Mouse (Mus musculus) gonadal fat pad, adult 2 months (tissue): ENCODE measurements at regions not wholly inside any gene's neighbourhood (a gene's known extent, or its start where the extent isn't known, plus 50 kb on each side); places are given as distances from the start of the nearest gene placed in this dataset.
"Not testable (repeated sequence)": the region's sequence is repeated elsewhere in the genome, so short reads cannot be mapped to it uniquely, and the experiment has no call there.

ENCODE experiments used
- DNase-seq: peaks from one replicate; pipeline ENCODE4 v3.0.0-alpha.2; 2012; ENCODE audit warnings: low read depth

DNA sequence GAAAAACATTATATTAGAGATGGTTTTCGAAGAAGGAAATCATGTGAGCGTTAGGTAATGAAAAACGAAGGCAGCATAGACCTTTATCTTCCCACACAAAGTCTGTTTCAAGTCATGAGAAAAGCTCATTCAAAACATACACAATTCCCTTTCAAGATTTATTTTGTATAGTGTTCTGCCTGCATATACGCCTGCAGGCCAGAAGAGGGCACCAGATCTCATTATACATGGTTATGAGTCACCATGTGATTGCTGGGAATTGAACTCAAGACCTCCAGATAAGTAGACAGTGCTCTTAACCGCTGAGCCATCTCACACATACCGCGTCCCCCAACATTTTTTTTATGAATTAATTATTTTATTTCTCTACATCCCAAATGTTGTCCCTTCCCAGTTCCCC is 578.3 kb upstream of the Ccdc54 start:
- DNase-seq, result no peak

DNA sequence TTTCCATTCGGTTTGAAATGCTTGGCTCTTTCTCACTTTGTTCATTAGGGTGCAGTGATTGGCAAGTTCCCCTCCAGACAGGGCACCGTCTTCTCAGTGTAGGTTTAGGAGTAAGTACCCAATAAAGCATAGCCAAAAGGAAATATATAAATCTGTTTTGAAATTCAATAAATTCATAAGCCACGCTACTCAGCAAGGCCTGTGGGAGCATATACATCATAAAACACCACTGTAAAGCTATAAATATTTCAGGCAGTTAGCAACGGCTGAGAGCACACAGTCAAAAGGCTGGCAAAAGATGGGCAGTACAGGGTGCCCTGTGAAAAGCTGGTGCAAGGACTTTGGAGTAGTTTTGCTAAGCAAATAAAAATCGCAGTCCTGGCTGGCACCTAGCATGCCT is 569.8 kb upstream of the Ccdc54 start:
- DNase-seq, result no peak

GRCm38 (mm10) chr16:51138575-51138974 is 547.6 kb upstream of the Ccdc54 start:
- no peak for DNase-seq

- no peak for DNase-seq
Observed at GRCm38 (mm10) chr16:51119835-51120234, 528.9 kb upstream of the Ccdc54 start.

GRCm38 (mm10) chr16:51118365-51118764 is 527.4 kb upstream of the Ccdc54 start:
- no peak for DNase-seq

GRCm38 (mm10) chr16:51117836-51118235 is 526.9 kb upstream of the Ccdc54 start:
- DNase-seq, result no peak

GRCm38 (mm10) chr16:51109864-51110263 is 518.9 kb upstream of the Ccdc54 start:
- DNase-seq, result no peak

DNA sequence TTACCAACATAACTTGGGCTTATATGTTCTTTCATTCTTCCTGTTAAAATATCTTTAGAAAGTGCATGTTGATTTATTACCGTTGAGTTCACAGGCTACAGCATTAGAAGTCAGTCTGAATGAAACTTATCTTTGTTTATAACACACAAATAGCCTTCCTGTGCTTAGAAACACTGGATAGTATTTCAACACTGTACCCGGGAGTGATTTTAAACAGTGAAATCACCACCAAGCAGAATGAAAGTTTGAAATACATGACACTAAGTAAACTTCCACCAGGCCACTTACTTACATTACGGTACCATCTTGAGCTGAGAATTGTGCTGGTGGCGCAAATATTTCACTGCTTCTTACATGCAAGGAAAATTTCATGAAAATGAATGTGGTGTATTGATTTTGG is 516.5 kb upstream of the Ccdc54 start:
- no peak for DNase-seq

- DNase-seq, result no peak
Observed at GRCm38 (mm10) chr16:51086556-51086955, 495.6 kb upstream of the Ccdc54 start.

DNA sequence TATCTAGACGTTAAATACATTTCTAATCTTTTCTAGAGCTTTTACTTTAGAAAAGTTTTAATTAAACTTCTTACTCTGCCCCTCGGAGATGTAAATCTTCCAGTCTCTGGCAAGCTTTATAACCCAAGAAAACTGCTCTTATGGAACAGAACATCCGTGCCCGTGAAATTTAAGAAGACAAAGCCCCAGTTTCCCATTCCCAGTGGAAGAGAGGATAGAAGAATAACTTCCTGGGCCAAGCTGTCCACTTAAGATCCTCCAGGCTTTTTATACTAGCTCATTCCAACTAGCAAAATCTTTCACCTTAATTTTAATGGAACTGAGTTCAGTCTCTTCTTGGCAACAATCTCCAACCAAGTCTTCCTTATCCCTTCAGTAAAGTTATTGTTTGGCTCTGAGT is 489.2 kb upstream of the Ccdc54 start:
- no peak for DNase-seq

DNA sequence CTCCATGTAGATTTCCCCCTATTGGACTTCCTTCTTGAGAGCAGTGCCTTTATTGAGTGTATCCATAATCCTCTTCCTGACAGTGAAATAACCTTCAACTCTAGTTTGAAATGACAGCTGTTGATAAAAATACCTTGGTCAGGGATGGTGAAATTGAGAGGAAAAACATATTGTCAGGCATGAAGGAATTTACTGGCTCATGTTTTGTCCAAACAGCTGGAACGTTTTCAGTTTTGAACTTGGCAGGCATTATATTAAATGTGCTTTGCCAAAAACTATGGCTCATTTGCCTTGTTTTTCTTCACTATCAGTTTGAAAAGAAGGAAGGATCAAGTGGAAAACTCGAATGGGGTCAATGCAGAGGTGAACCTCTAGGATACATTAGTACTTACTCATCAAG is 457.7 kb upstream of the Ccdc54 start:
- no peak for DNase-seq

- no peak for DNase-seq
Observed at GRCm38 (mm10) chr16:51048169-51048568, 457.2 kb upstream of the Ccdc54 start.

DNA sequence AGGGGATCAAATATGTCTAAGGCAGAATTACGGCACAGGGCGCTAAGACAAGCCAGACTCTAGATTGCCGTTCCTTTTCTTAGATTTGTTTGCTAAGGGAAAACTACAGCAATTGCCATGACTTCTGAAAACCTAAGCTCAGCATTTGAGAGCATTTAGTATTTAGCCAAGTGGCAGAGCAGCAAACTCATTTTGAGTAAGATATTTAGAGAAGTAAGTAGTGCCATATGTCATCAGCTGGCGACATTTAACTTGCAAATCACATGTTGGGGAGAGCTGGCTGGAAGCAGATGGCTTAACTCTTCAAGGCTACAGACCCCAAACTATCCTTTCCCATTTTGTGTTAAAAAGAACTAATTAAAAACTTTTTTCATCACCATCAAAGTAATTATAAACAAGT is 450.4 kb upstream of the Ccdc54 start:
- DNase-seq, result no peak

DNA sequence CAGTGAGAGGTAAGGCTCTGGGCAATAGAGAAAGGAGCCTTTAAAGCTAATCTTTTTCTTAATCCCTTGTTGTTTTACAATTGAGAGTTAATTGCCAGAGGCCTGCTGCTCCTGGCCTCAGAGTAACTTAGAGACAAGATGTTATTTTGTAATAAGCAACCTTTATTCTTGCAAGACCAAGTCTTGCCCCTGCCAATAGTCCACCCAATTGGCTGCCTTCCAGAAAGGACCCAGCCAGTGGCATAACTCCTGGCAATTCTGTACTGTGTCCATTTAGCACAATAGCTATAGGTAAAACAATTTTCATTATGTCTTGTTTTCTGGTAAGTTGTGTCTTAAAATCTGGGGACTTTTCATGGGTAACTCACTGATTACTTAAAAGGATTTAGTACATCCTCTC is 411.9 kb upstream of the Ccdc54 start:
- DNase-seq, result no peak

DNA sequence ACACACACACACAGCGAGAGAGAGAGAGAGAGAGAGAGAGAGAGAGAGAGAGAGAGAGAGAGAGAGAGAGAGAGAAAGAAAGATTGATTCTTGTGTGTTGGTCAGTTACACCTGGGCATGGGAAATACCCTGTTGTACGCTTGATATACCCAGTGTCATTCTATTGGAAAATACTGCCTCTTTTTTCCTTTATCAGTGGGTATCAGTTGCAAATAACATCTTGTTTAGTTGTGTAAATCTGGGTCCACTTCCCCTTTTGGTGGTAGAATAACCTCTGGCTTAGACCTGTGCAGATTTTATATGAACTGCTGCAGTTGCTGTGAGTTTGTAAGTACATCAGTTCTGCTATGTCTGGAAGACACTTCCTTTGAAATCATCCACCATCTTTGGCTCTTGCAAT is 373.4 kb upstream of the Ccdc54 start:
- no peak for DNase-seq

- DNase-seq, result no peak
Observed at GRCm38 (mm10) chr16:50944091-50944490, 353.1 kb upstream of the Ccdc54 start.

GRCm38 (mm10) chr16:50943581-50943980 is 352.6 kb upstream of the Ccdc54 start:
- DNase-seq, result not testable (repeated sequence)

DNA sequence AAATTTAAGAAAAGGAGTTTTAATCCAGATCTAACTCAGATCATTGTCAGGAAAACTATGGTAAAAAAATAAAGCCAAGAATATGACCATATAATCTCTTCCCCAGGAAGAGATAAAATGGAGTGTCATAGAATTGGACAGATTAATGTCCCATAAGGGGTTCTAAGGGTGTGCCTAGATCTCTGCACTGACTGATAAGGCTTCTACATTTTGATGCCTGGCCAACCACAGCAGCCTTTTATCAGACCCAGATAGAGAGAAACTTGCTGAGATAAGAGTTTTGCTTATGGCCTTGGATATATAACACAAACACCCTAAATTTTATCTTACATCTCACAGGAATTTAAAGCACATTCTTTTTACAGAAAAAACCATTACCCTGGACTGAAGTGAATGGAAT is 351.3 kb upstream of the Ccdc54 start:
- DNase-seq, result no peak

GRCm38 (mm10) chr16:50939316-50939715 is 348.4 kb upstream of the Ccdc54 start:
- no peak for DNase-seq

GRCm38 (mm10) chr16:50907732-50908131 is 316.8 kb upstream of the Ccdc54 start:
- no peak for DNase-seq

GRCm38 (mm10) chr16:50899151-50899550 is 308.2 kb upstream of the Ccdc54 start:
- no peak for DNase-seq

- DNase-seq, result no peak
Observed at GRCm38 (mm10) chr16:50877926-50878325, 287.0 kb upstream of the Ccdc54 start.

GRCm38 (mm10) chr16:50871318-50871717 is 280.4 kb upstream of the Ccdc54 start:
- DNase-seq, result no peak

GRCm38 (mm10) chr16:50863565-50863964 is 272.6 kb upstream of the Ccdc54 start:
- DNase-seq, result no peak

GRCm38 (mm10) chr16:50859513-50859912 is 268.6 kb upstream of the Ccdc54 start:
- DNase-seq, result no peak
